7 mouse cellular contexts compared by ENCODE assay signal in genomic region chr1:42695578-42695915, GRCm38 (mm10). TPM values are rescaled to one million over a fixed set of nuclear protein-coding genes. Genes with fewer than 3 reads are reported as not detected.
DNase-seq lines count a peak whose midpoint lies in the region; ATAC-seq and TF ChIP-seq lines count a peak whose summit lies in the region.

Gene Pou3f3, plus strand, starts transcription at chr1:42695768.

- H3K4me2 ChIP-seq in kidney, postnatal 0 days (ENCODE audit: low read length) = peak within 1 kb of the TSS; percentile 48
- peak within 1 kb of the TSS; percentile 79 for H3K4me2 ChIP-seq in limb, embryonic 14.5 days (replicated peaks; ENCODE audit: low read depth, low read length, severe bottlenecking)
- peak within 1 kb of the TSS; percentile 71 for H3K4me2 ChIP-seq in neural tube, embryonic 11.5 days (ENCODE audit: low read depth)

- TF ChIP-seq POLR2A in brain, embryonic 14.5 days (IDR thresholded peaks at IDR 0.05; ENCODE audit: borderline replicate concordance, extremely low read depth, insufficient read depth, insufficient read length, poor library complexity, severe bottlenecking) = peak; percentile 50; the same call in 1 of the 2 replicates
- TF ChIP-seq POLR2A in limb, embryonic 14.5 days (IDR thresholded peaks at IDR 0.05; ENCODE audit: borderline replicate concordance, extremely low read depth, insufficient read depth, insufficient read length) = no peak

- peak; percentile 100 for DNase-seq in brain, embryonic 14.5 days (ENCODE audit: low read depth)
- peak; percentile 95 for DNase-seq in embryo, embryonic 10 days (ENCODE audit: low spot score)
- DNase-seq in heart, embryonic 10.5 days (ENCODE audit: low spot score) = peak; percentile 95
- DNase-seq in kidney, postnatal 0 days (ENCODE audit: low spot score) = peak; percentile 80
- DNase-seq in limb, embryonic 14.5 days (ENCODE audit: low spot score) = peak; percentile 92
- peak; percentile 95 for DNase-seq in neural tube, embryonic 11.5 days (ENCODE audit: low spot score)
- DNase-seq in ovary, postnatal 36 days (ENCODE audit: low spot score) = no peak

- peak; percentile 89 for ATAC-seq in kidney, postnatal 0 days (replicated peaks; ENCODE audit: low FRiP score, low read depth)
- ATAC-seq in limb, embryonic 14.5 days (ENCODE audit: low FRiP score, low read depth) = peak; percentile 81
- ATAC-seq in neural tube, embryonic 11.5 days (ENCODE audit: insufficient read depth, low FRiP score, low TSS enrichment) = peak; percentile 77

- peaks cover 33% of the 10 kb centered on the region for H3K4me1 ChIP-seq in heart, embryonic 10.5 days
- peaks cover 3% of the 10 kb centered on the region; the same call in 1 of the 2 replicates for H3K4me1 ChIP-seq in kidney, postnatal 0 days (replicated peaks; ENCODE audit: insufficient read depth, low read length)
- peaks cover 22% of the 10 kb centered on the region for H3K4me1 ChIP-seq in limb, embryonic 14.5 days (ENCODE audit: control insufficient read depth, insufficient read depth, low read length)
- H3K4me1 ChIP-seq in neural tube, embryonic 11.5 days (ENCODE audit: control insufficient read depth, insufficient read depth, low read length) = 0 out of 2 replicates have a peak, but pooled peaks cover 3% of the 10 kb centered on the region

- H3K36me3 ChIP-seq in heart, embryonic 10.5 days = no peaks in the 10 kb centered on the region
- H3K36me3 ChIP-seq in kidney, postnatal 0 days (ENCODE audit: insufficient read depth, low read length) = no peaks in the 10 kb centered on the region
- H3K36me3 ChIP-seq in limb, embryonic 14.5 days (ENCODE audit: control insufficient read depth, insufficient read depth, low read length) = no peaks in the 10 kb centered on the region
- H3K36me3 ChIP-seq in neural tube, embryonic 11.5 days (ENCODE audit: control insufficient read depth, insufficient read depth, low read length) = peaks cover 8% of the 10 kb centered on the region; the same call in 1 of the 2 replicates

- H3K9ac ChIP-seq in kidney, postnatal 0 days (ENCODE audit: low read depth, low read length) = peak within 1 kb of the TSS; percentile 63
- H3K9ac ChIP-seq in limb, embryonic 14.5 days (ENCODE audit: low read depth, low read length, severe bottlenecking) = peak within 1 kb of the TSS; percentile 57
- peak within 1 kb of the TSS; percentile 98 for H3K9ac ChIP-seq in neural tube, embryonic 11.5 days (ENCODE audit: low read length)

- peak within 1 kb of the TSS; percentile 47; the same call in 1 of the 2 replicates for H3K27ac ChIP-seq in heart, embryonic 10.5 days
- H3K27ac ChIP-seq in kidney, postnatal 0 days = peak within 1 kb of the TSS; percentile 87
- peak within 1 kb of the TSS; percentile 21 for H3K27ac ChIP-seq in limb, embryonic 14.5 days (replicated peaks; ENCODE audit: low read depth, low read length)
- H3K27ac ChIP-seq in neural tube, embryonic 11.5 days (ENCODE audit: low read depth, low read length) = peak within 1 kb of the TSS; percentile 98

- H3K27me3 ChIP-seq in heart, embryonic 10.5 days (ENCODE audit: insufficient read depth, poor library complexity, severe bottlenecking) = peaks cover 81% of the 10 kb centered on the region
- peaks cover 35% of the 10 kb centered on the region for H3K27me3 ChIP-seq in kidney, postnatal 0 days (ENCODE audit: insufficient read depth, low read length)
- peaks cover 88% of the 10 kb centered on the region for H3K27me3 ChIP-seq in limb, embryonic 14.5 days (ENCODE audit: control insufficient read depth, insufficient read depth, low read length)
- peaks cover 21% of the 10 kb centered on the region; the same call in 1 of the 2 replicates for H3K27me3 ChIP-seq in neural tube, embryonic 11.5 days (ENCODE audit: control insufficient read depth, insufficient read depth, low read length)

- 0% methylated on average over 19 of the region's 21 CpGs for WGBS in heart, embryonic 10.5 days
- WGBS in kidney, postnatal 0 days = 0% methylated on average over 21 of the region's 21 CpGs
- 2% methylated on average over 21 of the region's 21 CpGs for WGBS in limb, embryonic 14.5 days
- WGBS in neural tube, embryonic 11.5 days = under 1% methylated on average over 19 of the region's 21 CpGs

- peak within 1 kb of the TSS; percentile 64 for H3K4me3 ChIP-seq in heart, embryonic 10.5 days
- H3K4me3 ChIP-seq in kidney, postnatal 0 days (replicated peaks; ENCODE audit: low read depth, low read length) = peak within 1 kb of the TSS; percentile 48
- H3K4me3 ChIP-seq in limb, embryonic 14.5 days (replicated peaks; ENCODE audit: low read length) = peak within 1 kb of the TSS; percentile 45
- peak within 1 kb of the TSS; percentile 95 for H3K4me3 ChIP-seq in neural tube, embryonic 11.5 days (ENCODE audit: low read depth, low read length)

- TF ChIP-seq CTCF in brain, embryonic 14.5 days (IDR thresholded peaks at IDR 0.05; ENCODE audit: borderline replicate concordance, extremely low read depth, insufficient read depth, insufficient read length) = no peak
- TF ChIP-seq CTCF in kidney, postnatal 0 days (IDR thresholded peaks at IDR 0.05; ENCODE audit: low read depth) = no peak

- no peaks in the 10 kb centered on the region for H3K9me3 ChIP-seq in heart, embryonic 10.5 days
- H3K9me3 ChIP-seq in kidney, postnatal 0 days (replicated peaks; ENCODE audit: low read length) = no peaks in the 10 kb centered on the region
- H3K9me3 ChIP-seq in limb, embryonic 14.5 days (ENCODE audit: control insufficient read depth, low read length) = no peaks in the 10 kb centered on the region
- no peaks in the 10 kb centered on the region for H3K9me3 ChIP-seq in neural tube, embryonic 11.5 days (ENCODE audit: control insufficient read depth, low read length)

RNA-seq across cellular contexts. Expression of gene Pou3f3, which starts in this region (rescaled TPM):
- polyA plus RNA-seq in brain, embryonic 14.5 days (2012; rRNA removed) = 58.3 and 64.7 TPM in 2 replicates
- polyA plus RNA-seq in heart, embryonic 10.5 days (2016; fragmentation: Nextera tagmentation; extraction: Ambion mirVana) = 0.03 and 0.43 TPM in 2 replicates
- polyA plus RNA-seq in kidney, postnatal 0 days (2015; fragmentation: Nextera tagmentation; extraction: Ambion mirVana) = 12.4 and 13.2 TPM in 2 replicates
- polyA plus RNA-seq in limb, embryonic 14.5 days (2012; rRNA removed) = 3.2 and 4.0 TPM in 2 replicates
- 0.77 and 0.90 TPM in 2 replicates for polyA plus RNA-seq in limb, embryonic 14.5 days (2014; fragmentation: Nextera tagmentation; extraction: Ambion mirVana)
- polyA plus RNA-seq in neural tube, embryonic 11.5 days (2014; fragmentation: Nextera tagmentation; extraction: Ambion mirVana) = 11.4 and 11.9 TPM in 2 replicates

Comparison
In these comparisons a context has a peak if more than half of its experiments do, and no peak if none do; other contexts are left out.
1. Peak in DNase-seq, H3K4me3 ChIP-seq and H3K27ac ChIP-seq in heart, embryonic 10.5 days; RNA of the gene not detected or under 1 TPM.
2. H3K27ac ChIP-seq: peak in every context shown above with its lines; median percentile 98 in neural tube, embryonic 11.5 days; 87 in kidney, postnatal 0 days; 47 in heart, embryonic 10.5 days; 21 in limb, embryonic 14.5 days.
3. H3K4me3 ChIP-seq: peak in every context shown above with its lines; median percentile 95 in neural tube, embryonic 11.5 days; 64 in heart, embryonic 10.5 days; 48 in kidney, postnatal 0 days; 45 in limb, embryonic 14.5 days.